Mouse (Mus musculus): ENCODE data around the gene Epha1.

GRCm38 (mm10) chr6:42358901-42359300, 14.2 kb downstream of the Epha1 start:
- TF ChIP-seq HCFC1 (IDR thresholded peaks at IDR 0.05; ENCODE audit: low read depth, low read length) (no peak), USF1 (IDR thresholded peaks at IDR 0.05; ENCODE audit: low read depth, low read length) (no peak), EP300 (IDR thresholded peaks at IDR 0.05; ENCODE audit: low read length) (no peak), CTCF (conservative IDR thresholded peaks at IDR 0.05 in 1 of 2, IDR thresholded peaks at IDR 0.05 in 1 of 2; ENCODE audit: low read depth in 2 of 2, low read length in 2 of 2) (no peak), POLR2A (IDR thresholded peaks at IDR 0.05; ENCODE audit: low read depth, low read length) (no peak)

Measured in CH12.LX (cell line).